ENCODE assay signal across 9 mouse cellular contexts in genomic region chr11:44975151-44975550, GRCm38 (mm10).
DNase-seq lines count a peak whose midpoint lies in the region; ATAC-seq and TF ChIP-seq lines count a peak whose summit lies in the region.
"Had no signal": no experiment of that assay in that cellular context is flagged by ENCODE, and none has a peak within 500 bp of the region (broad histone marks: within the 10 kb centered on the region; RNA-seq: fewer than 3 reads in every experiment).

No protein-coding gene starts in this region.

- H3K4me2 ChIP-seq in hindbrain, embryonic 13.5 days = no peak overlapping the region
- H3K4me2 ChIP-seq in hindbrain, embryonic 16.5 days (ENCODE audit: low read length) = no peak overlapping the region
- H3K4me2 ChIP-seq in limb, embryonic 14.5 days (replicated peaks; ENCODE audit: low read depth, low read length, severe bottlenecking) = no peak overlapping the region

- no peaks in the 10 kb centered on the region for H3K27me3 ChIP-seq in hindbrain, embryonic 13.5 days
- H3K27me3 ChIP-seq in hindbrain, embryonic 16.5 days (replicated peaks; ENCODE audit: control insufficient read depth, insufficient read depth, low read length) = no peaks in the 10 kb centered on the region
- no peaks in the 10 kb centered on the region for H3K27me3 ChIP-seq in limb, embryonic 14.5 days (ENCODE audit: control insufficient read depth, insufficient read depth, low read length)

- H3K9me3 ChIP-seq in hindbrain, embryonic 13.5 days = no peaks in the 10 kb centered on the region
- H3K9me3 ChIP-seq in hindbrain, embryonic 16.5 days (ENCODE audit: control insufficient read depth, low read length) = no peaks in the 10 kb centered on the region
- H3K9me3 ChIP-seq in limb, embryonic 14.5 days (ENCODE audit: control insufficient read depth, low read length) = no peaks in the 10 kb centered on the region

- whole genome bisulfite sequencing in hindbrain, embryonic 13.5 days = 51% methylated on average over 2 of the region's 2 CpGs
- WGBS in hindbrain, embryonic 16.5 days = 73% methylated on average over 2 of the region's 2 CpGs
- 57% methylated on average over 2 of the region's 2 CpGs for WGBS in limb, embryonic 14.5 days

- no peaks in the 10 kb centered on the region for H3K36me3 ChIP-seq in hindbrain, embryonic 13.5 days
- no peaks in the 10 kb centered on the region for H3K36me3 ChIP-seq in hindbrain, embryonic 16.5 days (ENCODE audit: control insufficient read depth, insufficient read depth, low read length)
- no peaks in the 10 kb centered on the region for H3K36me3 ChIP-seq in limb, embryonic 14.5 days (ENCODE audit: control insufficient read depth, insufficient read depth, low read length)

- peaks cover 51% of the 10 kb centered on the region for H3K4me1 ChIP-seq in hindbrain, embryonic 13.5 days (replicated peaks)
- peaks cover 17% of the 10 kb centered on the region for H3K4me1 ChIP-seq in hindbrain, embryonic 16.5 days (ENCODE audit: control insufficient read depth, insufficient read depth, low read depth, low read length)
- H3K4me1 ChIP-seq in limb, embryonic 14.5 days (ENCODE audit: control insufficient read depth, insufficient read depth, low read length) = peaks cover 13% of the 10 kb centered on the region

- intact Hi-C loops in heart, postnatal 14 days (cut with DNase I) = no loop called here

- TF ChIP-seq POLR2A in limb, embryonic 14.5 days (IDR thresholded peaks at IDR 0.05; ENCODE audit: borderline replicate concordance, extremely low read depth, insufficient read depth, insufficient read length) = no peak

- TF ChIP-seq CTCF in layer of hippocampus, adult 2 months (conservative IDR thresholded peaks at IDR 0.05) = no peak

- no peak overlapping the region for H3K4me3 ChIP-seq in hindbrain, embryonic 13.5 days
- H3K4me3 ChIP-seq in hindbrain, embryonic 16.5 days (ENCODE audit: low read length) = no peak overlapping the region
- no peak overlapping the region for H3K4me3 ChIP-seq in limb, embryonic 14.5 days (replicated peaks; ENCODE audit: low read length)
- H3K4me3 ChIP-seq in layer of hippocampus, adult 2 months = no peak overlapping the region

- no peak for ATAC-seq in hindbrain, embryonic 13.5 days (ENCODE audit: low FRiP score)
- no peak for ATAC-seq in hindbrain, embryonic 16.5 days
- no peak for ATAC-seq in limb, embryonic 14.5 days (ENCODE audit: low FRiP score, low read depth)

- no peak overlapping the region for H3K9ac ChIP-seq in hindbrain, embryonic 13.5 days
- H3K9ac ChIP-seq in hindbrain, embryonic 16.5 days (ENCODE audit: low read depth, low read length) = no peak overlapping the region
- no peak overlapping the region for H3K9ac ChIP-seq in limb, embryonic 14.5 days (ENCODE audit: low read depth, low read length, severe bottlenecking)

- peak; percentile 36 for DNase-seq in adrenal gland, postnatal 10 days
- DNase-seq in heart, postnatal 14 days = peak; percentile 48 to 58
- no peak for DNase-seq in limb, embryonic 14.5 days (ENCODE audit: low spot score)
- DNase-seq in layer of hippocampus, postnatal 10 days (ENCODE audit: low spot score in 2 of 2) = no peak
- no peak for DNase-seq in layer of hippocampus, adult 2 months (ENCODE audit: low spot score in 2 of 2)
- no peak for DNase-seq in cerebellum, postnatal 36 days
- DNase-seq: thymus, adult 18-20 months had no signal

- 0 out of 2 replicates have a peak overlapping the region, but pooled peaks have one; percentile 78 for H3K27ac ChIP-seq in hindbrain, embryonic 13.5 days
- H3K27ac ChIP-seq in hindbrain, embryonic 16.5 days (ENCODE audit: low read depth, low read length) = no peak overlapping the region
- H3K27ac ChIP-seq in limb, embryonic 14.5 days (replicated peaks; ENCODE audit: low read depth, low read length) = 0 out of 2 replicates have a peak overlapping the region, but pooled peaks have one; percentile 15
- H3K27ac ChIP-seq in layer of hippocampus, adult 2 months = no peak overlapping the region

Comparison
In these comparisons a context has a peak if more than half of its experiments do, and no peak if none do; other contexts are left out.
1. H3K27ac ChIP-seq: peak in hindbrain, embryonic 13.5 days (single experiment) and limb, embryonic 14.5 days (single experiment); none in hindbrain, embryonic 16.5 days (single experiment) and layer of hippocampus, adult 2 months (single experiment).
2. DNase-seq: peak in adrenal gland, postnatal 10 days (single experiment) and heart, postnatal 14 days (2 of 2); none in limb, embryonic 14.5 days (single experiment), layer of hippocampus, postnatal 10 days (0 of 2), layer of hippocampus, adult 2 months (0 of 2) and cerebellum, postnatal 36 days (0 of 2).